Mouse (Mus musculus) MN1 (cell line): Measurements from ENCODE around the gene Ccdc159.

Source experiments
- DNase-seq: peaks from one replicate; pipeline ENCODE4 v3.0.0-alpha.2; 2016; ENCODE audit warnings: low spot score

The Ccdc159 gene

GRCm38 (mm10) chr9:21934021-21934420 lies 6.8 kb downstream of the Ccdc159 start:
- DNase-seq: no peak

DNA sequence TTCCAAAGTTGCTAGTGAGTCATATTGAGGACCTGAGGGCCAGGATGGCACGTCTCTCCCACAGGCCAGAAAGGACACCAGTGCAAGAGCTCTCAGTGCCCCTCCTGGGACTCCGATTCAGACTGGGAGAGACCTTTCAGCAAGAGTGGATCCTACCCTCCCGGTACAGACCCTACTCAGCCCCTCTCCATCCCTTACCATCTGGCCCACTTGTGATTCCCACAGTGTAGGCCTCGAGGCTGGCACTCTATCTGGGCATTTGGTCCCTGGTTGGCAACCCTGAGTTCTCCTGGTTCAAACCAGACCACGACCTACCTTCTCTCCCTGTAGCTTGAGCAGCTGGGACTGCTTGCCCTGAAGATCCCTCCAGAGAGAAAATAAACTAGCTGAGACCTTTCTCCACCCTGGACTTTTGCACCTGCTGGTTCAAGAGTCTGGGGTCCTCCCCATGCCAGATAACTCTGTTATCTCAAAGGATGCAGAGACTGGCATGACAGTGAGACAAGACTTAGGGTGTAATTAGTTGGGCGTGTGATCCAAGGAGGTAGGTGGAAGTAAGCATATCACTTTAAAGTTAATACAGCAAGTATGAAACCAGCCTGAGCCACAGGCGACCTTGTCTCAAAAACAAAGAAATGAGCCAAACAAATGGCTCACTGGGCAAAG lies 8.3 kb downstream of the Ccdc159 start:
- DNase-seq: no peak

DNA sequence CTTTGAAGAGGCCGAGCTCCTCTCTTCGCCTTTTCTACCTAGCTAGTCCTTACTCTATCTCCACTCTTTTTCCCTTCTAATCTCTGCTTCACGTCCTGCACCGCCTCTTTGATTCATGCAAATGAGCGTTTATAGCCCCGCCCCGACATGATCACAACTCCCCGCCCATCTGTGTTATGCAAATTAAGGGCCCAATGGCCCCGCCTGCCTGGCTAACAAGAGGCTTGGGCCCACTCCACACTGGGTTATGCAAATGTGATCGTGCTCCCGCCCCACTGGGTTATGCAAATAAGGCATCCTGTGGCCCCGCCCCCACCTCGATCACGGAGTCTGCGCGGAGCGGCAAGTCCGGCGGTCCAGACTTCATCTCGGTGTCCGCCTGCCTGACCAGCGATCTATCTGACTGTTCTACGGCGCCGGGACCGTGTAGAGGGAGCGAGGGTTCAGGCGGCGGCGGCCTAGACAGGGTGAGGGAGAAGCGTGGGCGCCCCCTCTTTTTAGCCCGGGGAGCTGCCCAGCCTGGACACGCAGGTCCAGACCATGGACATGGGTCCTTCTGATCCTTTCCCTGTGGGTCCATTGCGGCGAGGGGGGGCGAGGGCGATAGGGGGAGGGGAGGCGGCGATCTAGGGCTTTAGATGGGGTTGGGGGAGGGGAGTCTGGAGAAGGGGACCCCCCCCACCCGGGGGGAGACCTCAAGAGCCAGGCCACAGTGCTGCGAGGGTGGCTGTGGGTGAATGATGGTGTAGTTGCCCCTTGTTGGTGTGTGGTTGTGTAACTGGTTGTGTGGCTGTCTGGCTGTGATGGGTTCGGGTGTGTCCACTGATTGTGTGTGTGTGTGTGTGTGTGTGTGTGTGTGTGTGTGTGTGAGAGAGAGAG lies 9.7 kb downstream of the Ccdc159 start, which contains the start of gene Plppr2:
Gene Plppr2, plus strand, starts transcription at position 342 of the 879 bp plus-strand sequence.
- peak; percentile 92 for DNase-seq

DNA sequence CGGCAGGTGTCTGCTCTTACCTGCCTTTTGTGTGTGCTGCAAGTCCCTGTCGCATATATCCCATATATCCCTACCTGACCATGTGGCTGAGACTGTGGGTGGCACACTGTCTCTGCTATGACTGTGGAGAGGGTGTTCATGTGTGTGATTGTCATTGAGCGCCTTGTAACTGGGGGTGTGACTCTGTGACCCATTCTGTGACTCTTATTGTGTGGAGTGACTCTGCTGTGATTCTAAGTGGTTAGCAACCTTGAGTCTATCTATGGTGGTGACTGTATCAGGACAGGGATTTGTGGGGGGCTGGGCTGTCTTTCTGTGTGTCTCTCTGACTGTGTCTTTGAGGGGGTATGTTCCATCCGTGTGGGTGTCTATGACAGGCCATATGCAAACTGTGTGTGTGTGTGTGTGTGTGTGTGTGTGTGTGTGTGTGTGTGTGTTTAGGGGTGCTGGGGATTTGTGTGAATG lies 10.5 kb downstream of the Ccdc159 start:
- DNase-seq: no peak

DNA sequence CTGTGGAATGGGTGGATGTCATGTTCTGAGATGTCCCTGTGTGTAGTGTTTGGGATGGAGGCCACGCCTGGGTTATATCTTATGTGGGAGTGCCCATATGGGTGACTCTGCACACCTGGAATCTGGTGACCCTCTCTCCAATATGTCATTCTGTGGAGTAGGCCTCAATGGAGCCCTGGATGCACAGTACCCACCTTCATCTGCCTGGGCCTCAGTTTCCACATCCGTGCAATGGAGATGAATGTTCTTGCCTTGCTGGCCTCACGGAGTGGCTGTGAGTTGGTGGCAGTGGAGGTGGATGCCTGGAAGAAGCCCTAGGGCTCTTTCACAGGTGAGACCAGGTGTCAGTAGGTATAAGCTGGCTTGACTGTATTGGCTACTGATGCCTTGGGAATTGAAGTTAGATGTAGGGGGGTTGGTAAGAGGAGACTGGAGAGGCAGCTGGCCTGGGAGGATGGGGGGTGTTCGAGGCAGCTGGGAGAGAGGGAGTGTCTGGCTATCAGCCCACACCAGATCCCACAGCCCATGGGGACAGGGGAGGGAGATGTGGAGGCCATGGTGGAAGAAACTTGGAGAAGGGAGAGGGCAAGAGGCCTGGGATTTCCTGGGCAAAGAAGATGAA lies 11.1 kb downstream of the Ccdc159 start:
- DNase-seq: no peak

- no peak for DNase-seq
Measured at GRCm38 (mm10) chr9:21943046-21943445, 15.8 kb downstream of the Ccdc159 start.

DNA sequence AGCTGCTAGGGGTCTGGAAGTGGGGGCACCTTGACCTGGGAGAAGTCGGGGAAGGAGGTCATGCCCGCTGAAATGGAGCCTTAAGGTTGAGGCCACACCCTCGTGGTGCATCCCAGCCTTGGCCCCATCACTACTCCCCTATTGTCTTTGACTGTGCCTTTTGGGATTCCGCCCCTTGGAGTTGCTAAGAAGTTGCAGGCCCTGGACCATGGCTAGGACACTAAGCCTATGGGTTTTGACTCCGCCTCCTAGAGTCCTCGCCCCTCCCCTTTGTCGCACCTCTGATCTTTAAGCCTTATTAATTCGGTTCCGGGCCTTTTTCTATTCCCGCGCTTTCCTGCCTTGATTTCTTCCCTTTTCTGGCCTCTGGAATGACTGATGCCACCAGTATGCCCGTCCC lies 16.4 kb downstream of the Ccdc159 start:
- no peak for DNase-seq

GRCm38 (mm10) chr9:21944267-21944666 lies 17.0 kb downstream of the Ccdc159 start:
- DNase-seq: no peak

DNA sequence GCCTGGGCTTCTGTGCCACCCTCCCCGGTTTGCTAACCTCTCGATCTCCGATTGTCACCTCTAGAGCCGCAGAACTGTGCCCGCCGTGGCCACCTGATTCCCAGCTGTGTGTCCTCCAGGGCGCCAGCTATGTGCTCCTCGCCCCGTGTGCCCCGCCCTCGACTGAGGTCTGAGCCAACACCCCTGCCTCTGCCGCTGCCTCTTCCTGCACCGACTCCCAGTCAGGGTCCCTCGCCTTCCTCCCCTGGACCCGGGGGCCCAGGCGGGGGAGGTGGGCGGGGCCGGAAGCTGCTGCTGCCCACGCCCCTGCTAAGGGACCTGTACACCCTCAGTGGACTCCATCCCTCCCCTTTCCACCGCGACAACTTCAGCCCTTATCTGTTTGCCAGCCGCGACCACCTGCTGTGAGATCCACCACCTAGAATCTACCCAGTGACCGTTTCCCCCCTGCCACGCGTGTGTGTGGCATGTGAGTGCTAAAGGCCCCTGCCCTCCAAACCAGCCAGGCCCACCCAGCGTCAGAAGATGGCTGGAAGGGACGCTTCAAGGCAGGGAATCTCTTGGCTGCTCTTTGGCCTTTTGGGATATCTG lies 20.4 kb downstream of the Ccdc159 start:
- no peak for DNase-seq

- no peak for DNase-seq
Measured at GRCm38 (mm10) chr9:21948146-21948545, 20.9 kb downstream of the Ccdc159 start.

DNA sequence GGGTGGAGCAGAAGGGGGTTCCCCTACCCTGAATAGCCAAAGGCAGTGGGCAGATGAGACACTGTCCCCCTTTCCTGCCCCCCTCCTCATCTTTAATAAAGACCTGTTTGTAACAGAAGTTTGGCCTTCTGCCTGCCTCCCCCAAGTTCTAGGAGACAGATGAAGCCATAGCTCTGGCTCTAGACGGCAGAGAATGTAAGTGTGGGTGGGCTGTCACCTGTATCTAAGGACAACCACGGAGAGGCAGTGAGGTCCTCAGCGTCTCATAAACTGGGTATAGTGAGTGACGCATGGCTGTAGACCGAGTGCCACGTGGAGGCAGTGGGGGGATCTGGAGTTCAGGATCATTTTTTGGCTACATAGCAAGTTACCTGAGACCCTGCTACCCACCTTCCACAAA lies 21.5 kb downstream of the Ccdc159 start:
- DNase-seq: no peak

DNA sequence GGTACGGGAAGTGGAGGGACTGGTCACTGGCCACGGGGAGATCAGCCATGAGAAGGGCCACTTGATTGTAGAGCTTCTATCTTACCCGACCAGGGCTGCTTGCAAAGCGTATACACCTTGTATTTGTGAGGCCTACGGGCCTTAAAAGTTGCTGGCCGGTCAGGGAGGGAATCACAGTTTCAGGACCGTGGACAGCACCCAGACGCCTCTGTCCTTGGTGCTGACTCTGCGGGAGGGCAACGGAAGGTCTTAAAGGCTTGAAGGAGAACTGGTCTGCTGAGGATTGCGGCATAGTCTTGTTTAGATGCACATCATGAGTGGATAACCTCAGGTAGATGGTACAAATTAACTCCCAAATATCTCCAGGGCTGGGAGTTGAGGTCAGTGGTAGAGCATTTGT lies 23.1 kb downstream of the Ccdc159 start:
- no peak for DNase-seq

DNA sequence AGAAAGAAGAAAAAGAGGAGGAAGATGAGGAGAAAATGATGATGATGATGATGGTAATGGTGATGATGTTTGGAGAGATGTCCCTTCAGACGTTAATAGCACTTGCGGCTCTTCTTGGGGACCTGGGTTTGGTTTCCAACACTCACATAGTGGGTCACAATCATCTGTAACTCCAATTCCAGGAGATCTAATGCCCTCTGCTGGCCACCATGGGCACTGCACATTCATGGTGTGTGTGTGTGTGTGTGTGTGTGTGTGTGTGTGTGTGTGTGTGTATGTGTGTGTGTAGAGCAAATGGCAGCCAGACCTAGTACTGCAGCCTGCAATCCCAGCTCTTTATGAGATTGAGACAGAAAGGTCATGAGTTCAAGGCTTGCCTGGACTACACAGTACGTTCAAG lies 24.7 kb downstream of the Ccdc159 start:
- no peak for DNase-seq

- DNase-seq: peak; percentile 41
Measured at GRCm38 (mm10) chr9:21953600-21953999, 26.3 kb downstream of the Ccdc159 start.

DNA sequence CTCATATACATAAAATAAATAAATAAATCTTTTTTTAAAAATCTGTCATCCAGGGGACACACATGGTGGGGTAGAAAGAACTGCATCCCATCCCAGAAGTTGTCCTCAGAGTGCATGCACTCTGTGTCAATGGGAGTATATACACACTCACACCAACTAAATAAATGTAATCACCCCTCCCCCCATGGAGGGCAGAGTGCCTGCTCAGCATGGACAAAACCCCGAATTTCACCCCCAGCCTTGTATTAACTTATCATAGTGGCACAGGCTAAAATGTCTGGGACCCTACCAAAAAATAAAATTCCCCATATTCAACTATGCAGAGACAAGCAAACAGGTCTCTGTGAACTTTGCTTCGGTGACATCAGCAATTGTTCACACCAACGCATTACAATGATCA lies 27.4 kb downstream of the Ccdc159 start:
- no peak for DNase-seq

- DNase-seq: no peak
Measured at GRCm38 (mm10) chr9:21955225-21955569, 27.9 kb downstream of the Ccdc159 start.

GRCm38 (mm10) chr9:21955570-21956281 lies 28.5 kb downstream of the Ccdc159 start, which contains the start of gene Swsap1:
Gene Swsap1 (plus strand): TSS chr9:21955755.
- peak; percentile 93 for DNase-seq

DNA sequence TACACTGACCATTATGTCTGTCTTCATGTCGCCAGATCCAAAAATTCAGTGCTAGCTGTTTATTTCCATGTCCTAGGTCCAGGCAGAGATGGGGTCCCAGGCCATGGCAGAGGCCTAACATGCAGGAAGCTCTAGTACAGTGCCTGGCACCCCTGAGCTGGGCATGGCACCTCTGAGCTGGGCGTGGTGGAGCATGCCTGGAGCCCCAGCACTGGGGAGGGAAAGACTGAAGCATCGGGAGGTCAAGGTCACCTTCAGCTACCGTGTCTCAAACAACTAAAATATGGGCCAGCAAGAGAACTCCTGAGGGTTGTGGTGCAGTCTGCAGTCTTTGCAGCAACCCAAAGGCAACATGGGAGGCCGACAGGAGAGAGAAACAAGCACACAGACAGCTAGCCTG lies 31.1 kb downstream of the Ccdc159 start:
- no peak for DNase-seq

GRCm38 (mm10) chr9:21959244-21959643 lies 32.0 kb downstream of the Ccdc159 start:
- no peak for DNase-seq

DNA sequence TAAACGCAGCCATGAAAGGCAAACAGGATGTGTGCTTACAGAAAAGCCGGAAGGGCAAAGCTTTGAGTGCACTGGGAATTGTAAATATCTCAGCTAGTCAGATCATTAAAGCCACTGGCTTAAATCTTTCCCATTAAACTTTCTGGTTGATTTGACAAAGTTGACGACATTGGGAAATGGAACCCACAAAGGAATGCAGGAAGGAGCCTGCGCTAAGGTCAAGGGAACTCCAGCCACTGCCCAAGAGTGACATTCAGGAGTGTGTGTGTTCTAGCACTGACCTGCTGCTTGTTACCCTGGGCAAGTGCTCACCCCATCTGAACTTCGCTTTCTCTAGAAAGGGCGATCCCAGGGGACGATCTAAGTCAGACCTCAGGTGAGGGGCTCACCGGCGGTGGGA lies 32.9 kb downstream of the Ccdc159 start:
- DNase-seq: no peak

- no peak for DNase-seq
Measured at GRCm38 (mm10) chr9:21960558-21961208, 33.4 kb downstream of the Ccdc159 start.
